Mouse (Mus musculus) heart, embryonic 13.5 days (tissue): Measurements from ENCODE around the gene Morc4. TPM values are rescaled to one million over a fixed set of nuclear protein-coding genes. Genes with fewer than 3 reads are reported as not detected.
A peak's percentile ranks its signal among the peaks of the same experiment; 100 is the strongest.

Experiments used
- ATAC-seq: fragments of 200-750 bp; cut with Nextera tagmentation; 2 replicates; pipeline ENCODE4 v1.8.0; 2017; ENCODE audit warnings: moderate TSS enrichment; ENCODE audit not compliant: insufficient number of reproducible peaks, low FRiP score, low TSS enrichment; ENCODE audit errors: extremely low read depth
- H3K27ac ChIP-seq: fragments of 300-500 bp; sonication (generic); replicated peaks from 2 replicates; pipeline ENCODE4 v1.5.1; 2015; ENCODE audit warnings: moderate library complexity, mild to moderate bottlenecking, inconsistent platforms
- H3K27me3 ChIP-seq: fragments of 300-500 bp; sonication (generic); replicated peaks from 2 replicates; pipeline ENCODE4 v1.6.1; 2015; ENCODE audit warnings: mild to moderate bottlenecking, inconsistent platforms
- H3K36me3 ChIP-seq: fragments of 300-500 bp; sonication (generic); 2 replicates; pipeline ENCODE4 v1.6.1; 2015; ENCODE audit warnings: mild to moderate bottlenecking, inconsistent platforms
- H3K4me1 ChIP-seq: fragments of 300-500 bp; sonication (generic); 2 replicates; pipeline ENCODE4 v1.6.1; 2015; ENCODE audit warnings: inconsistent platforms
- H3K4me2 ChIP-seq: fragments of 300-500 bp; sonication (generic); 2 replicates; pipeline ENCODE4 v1.6.1; 2015; ENCODE audit warnings: inconsistent platforms, mild to moderate bottlenecking, moderate library complexity
- H3K4me3 ChIP-seq: fragments of 300-500 bp; sonication (generic); 2 replicates; pipeline ENCODE4 v1.5.1; 2015; ENCODE audit warnings: moderate library complexity, mild to moderate bottlenecking, inconsistent platforms
- H3K9ac ChIP-seq: fragments of 300-500 bp; sonication (generic); 2 replicates; pipeline ENCODE4 v1.6.1; 2015; ENCODE audit warnings: inconsistent platforms, mild to moderate bottlenecking, moderate library complexity
- H3K9me3 ChIP-seq: fragments of 300-500 bp; sonication (generic); 2 replicates; pipeline ENCODE4 v1.6.1; 2016; ENCODE audit warnings: inconsistent platforms
- WGBS: fragments of 180-500 bp; shearing (Covaris S2); methylation state at CpG from one replicate; pipeline ENCODE4 v1.1.7; 2015; ENCODE audit warnings: mixed read lengths; 5-methylcytosine and 5-hydroxymethylcytosine counted together
- polyA plus RNA-seq: library from polyadenylated mRNA; unstranded; fragments of >200 nt; fragmentation: Nextera tagmentation; extraction: Ambion mirVana; gene quantifications from 2 replicates; pipeline ENCODE4 v1.2.1, GENCODE M21; 2015

Morc4 gene
- polyA plus RNA-seq = 10.3 and 13.9 TPM in 2 replicates

DNA sequence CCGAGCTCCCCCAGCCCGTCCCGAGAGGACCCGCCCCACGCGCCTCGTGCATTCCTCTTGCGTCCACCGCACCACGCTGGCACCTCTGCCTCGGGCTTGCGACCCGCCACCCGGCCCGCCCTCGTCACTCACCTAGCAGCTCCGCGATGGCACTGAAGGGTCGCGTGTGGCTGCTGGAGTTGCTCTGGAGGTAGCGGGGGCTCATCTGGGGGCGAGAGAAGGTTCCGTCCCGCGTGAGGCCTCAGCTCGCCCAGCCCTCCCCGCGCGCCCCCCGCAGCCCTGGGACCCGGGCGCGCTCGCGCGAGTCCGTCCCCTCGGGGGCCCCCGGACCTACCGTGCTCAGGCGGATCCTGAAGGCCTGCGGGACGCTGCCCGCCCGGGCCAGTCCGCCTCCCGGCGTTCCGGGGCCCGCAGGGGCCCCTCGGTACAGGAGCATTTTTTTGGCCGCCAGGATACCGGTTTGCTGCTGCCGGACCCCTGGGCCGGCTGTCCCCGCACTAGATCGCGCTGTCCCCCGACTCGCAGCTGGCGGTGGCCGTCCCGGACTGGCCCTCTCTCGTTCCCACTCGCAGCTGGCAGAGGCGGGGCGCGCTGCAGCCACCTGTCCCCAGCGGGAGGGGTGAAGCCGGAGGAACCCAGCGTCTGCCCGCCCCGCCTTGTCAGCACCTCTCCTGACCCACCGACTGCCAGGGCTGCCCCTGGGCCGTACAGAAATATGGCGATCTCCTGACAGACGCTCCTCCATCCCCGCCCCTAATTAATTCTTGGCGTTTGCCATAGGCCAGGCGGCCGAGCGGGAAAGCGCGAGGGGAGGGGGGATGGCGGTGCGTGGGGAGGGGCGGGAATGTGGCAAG, at the start of gene Morc4:
Gene Morc4, minus strand, starts transcription at position 740 of the 854 bp plus-strand sequence.
- H3K4me2 ChIP-seq = peak within 1 kb of the TSS; percentile 71
- H3K27ac ChIP-seq = peak within 1 kb of the TSS; percentile 59
- peak; percentile 79; the same call in 1 of the 2 replicates for ATAC-seq
- H3K36me3 ChIP-seq = no peaks in the 10 kb centered on the region
- H3K9ac ChIP-seq = peak within 1 kb of the TSS; percentile 82
- H3K4me1 ChIP-seq = peaks cover 18% of the 10 kb centered on the region
- 9% methylated on average over 56 of the region's 87 CpGs for WGBS
- H3K4me3 ChIP-seq = peak within 1 kb of the TSS; percentile 68
- H3K9me3 ChIP-seq = no peaks in the 10 kb centered on the region
- no peaks in the 10 kb centered on the region for H3K27me3 ChIP-seq

- no peak overlapping the region for H3K4me2 ChIP-seq
- no peak overlapping the region for H3K27ac ChIP-seq
- WGBS = 85% methylated on average over 4 of the region's 4 CpGs
- ATAC-seq = no peak
- no peak overlapping the region for H3K9ac ChIP-seq
- no peak overlapping the region for H3K4me3 ChIP-seq
- H3K36me3 ChIP-seq = no peaks in the 10 kb centered on the region
- no peaks in the 10 kb centered on the region for H3K9me3 ChIP-seq
- H3K4me1 ChIP-seq = no peaks in the 10 kb centered on the region
- H3K27me3 ChIP-seq = no peaks in the 10 kb centered on the region
Measured at GRCm38 (mm10) chrX:139920572-139920971, 49.1 kb upstream of the Morc4 start.

DNA sequence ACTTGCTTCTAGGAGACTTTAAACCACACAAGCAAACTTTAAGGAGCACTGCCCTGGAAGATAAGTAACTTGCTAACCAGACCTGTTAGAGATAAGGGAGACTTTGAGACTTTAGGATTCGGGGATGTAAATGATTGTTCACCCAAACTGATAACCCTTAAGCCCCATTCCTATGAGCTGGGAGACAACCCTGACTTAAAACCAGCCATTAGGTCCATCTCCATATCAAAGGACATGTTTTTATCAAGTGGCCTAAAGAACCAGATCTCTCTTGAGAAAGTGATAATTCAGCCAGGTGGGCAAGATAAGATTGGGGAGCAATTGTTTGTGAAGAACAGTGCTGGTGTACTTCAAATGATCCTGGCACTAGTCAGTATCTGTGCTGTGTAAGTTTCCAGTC, 19.9 kb upstream of the Morc4 start:
- ATAC-seq = no peak

DNA sequence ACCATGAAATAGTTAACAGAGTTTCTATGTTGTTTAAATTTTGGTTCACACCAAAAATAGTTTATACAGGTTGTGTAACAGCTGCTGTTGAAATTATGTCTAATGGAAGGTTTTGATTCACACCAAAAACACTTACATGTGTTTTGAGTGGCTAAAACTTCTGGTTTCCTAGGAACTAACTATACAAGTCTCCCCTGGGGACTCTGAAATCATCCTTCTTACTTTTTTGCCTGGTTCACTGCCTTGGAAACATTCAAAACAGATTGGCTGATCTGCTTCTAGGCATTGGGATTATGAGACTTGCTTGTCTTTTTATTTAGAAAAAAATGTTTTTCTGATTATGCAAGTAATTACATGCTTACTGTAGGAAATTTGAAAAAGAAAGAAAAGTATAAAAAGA, 11.7 kb upstream of the Morc4 start:
- no peak overlapping the region for H3K4me2 ChIP-seq
- no peak for ATAC-seq
- H3K9me3 ChIP-seq = no peaks in the 10 kb centered on the region
- H3K4me3 ChIP-seq = no peak overlapping the region
- H3K27me3 ChIP-seq = 0 out of 2 replicates have a peak, but pooled peaks cover under 1% of the 10 kb centered on the region
- no peak overlapping the region for H3K27ac ChIP-seq
- H3K36me3 ChIP-seq = no peaks in the 10 kb centered on the region
- no peaks in the 10 kb centered on the region for H3K4me1 ChIP-seq
- no peak overlapping the region for H3K9ac ChIP-seq

More for the DNA sequence above, 19.9 kb upstream of the Morc4 start:
- Histone ChIP-seq H3K27ac (no peak overlapping the region), H3K36me3 (no peaks in the 10 kb centered on the region), H3K27me3 (no peaks in the 10 kb centered on the region), H3K9me3 (no peaks in the 10 kb centered on the region), H3K4me1 (no peaks in the 10 kb centered on the region), H3K9ac (no peak overlapping the region), H3K4me3 (no peak overlapping the region), H3K4me2 (no peak overlapping the region)
- 24% methylated on average over 1 of the region's 1 CpGs for WGBS

GRCm38 (mm10) chrX:139877936-139878335, 6.5 kb upstream of the Morc4 start:
- WGBS = 29% methylated on average over 3 of the region's 3 CpGs

DNA sequence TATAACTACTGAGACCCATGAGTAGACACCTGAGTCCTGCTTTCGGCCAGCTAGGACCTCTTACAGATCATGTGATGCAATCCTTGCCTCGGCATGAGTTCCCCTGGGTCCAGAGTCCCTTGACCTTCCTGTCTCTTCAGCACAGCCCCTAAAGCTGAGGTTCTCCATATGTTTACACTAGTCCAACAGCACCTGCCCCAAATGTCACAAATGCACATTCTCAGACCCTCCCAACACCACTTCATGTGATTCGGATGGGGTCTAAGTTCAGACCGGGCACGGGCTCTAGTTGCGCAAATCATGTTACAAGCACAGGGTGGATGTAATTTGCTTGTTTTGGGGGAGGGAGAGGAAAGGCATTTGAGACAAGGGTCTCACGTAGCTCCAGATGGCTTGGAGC, 5.6 kb upstream of the Morc4 start:
- H3K9ac ChIP-seq = no peak overlapping the region
- no peaks in the 10 kb centered on the region for H3K9me3 ChIP-seq

More at GRCm38 (mm10) chrX:139877936-139878335, 6.5 kb upstream of the Morc4 start:
- Histone ChIP-seq H3K27me3 (peaks cover 9% of the 10 kb centered on the region; the same call in 1 of the 2 replicates), H3K4me1 (0 out of 2 replicates have a peak, but pooled peaks cover 2% of the 10 kb centered on the region), H3K9me3 (no peaks in the 10 kb centered on the region), H3K27ac (no peak overlapping the region), H3K4me3 (no peak overlapping the region), H3K4me2 (no peak overlapping the region), H3K36me3 (no peaks in the 10 kb centered on the region), H3K9ac (no peak overlapping the region)
- no peak for ATAC-seq

DNA sequence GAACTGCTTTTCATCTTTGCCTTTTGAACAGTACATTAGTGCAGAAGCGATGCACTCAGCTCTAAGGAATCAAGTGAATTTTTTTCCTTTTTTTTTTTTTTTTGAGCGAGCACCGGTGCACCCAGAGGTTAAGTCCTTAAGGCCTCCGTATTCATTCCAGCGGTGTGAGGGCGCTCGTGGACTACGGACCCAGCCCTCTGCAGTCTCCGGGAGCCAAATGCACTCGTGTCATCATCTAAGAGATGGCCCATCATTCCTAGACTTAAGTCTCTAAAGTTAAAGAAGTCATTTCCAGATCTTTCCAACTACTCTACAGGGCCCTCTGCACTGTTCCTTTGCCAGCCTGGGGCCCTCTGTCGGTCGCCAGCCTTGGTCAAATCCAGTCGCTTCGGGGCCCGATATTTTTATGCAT, 1.2 kb downstream of the Morc4 start:
- Histone ChIP-seq H3K4me3 (peak overlapping the region; percentile 68), H3K4me2 (peak overlapping the region; percentile 71), H3K36me3 (no peaks in the 10 kb centered on the region), H3K9ac (peak overlapping the region; percentile 82), H3K27me3 (no peaks in the 10 kb centered on the region), H3K9me3 (no peaks in the 10 kb centered on the region), H3K27ac (no peak overlapping the region), H3K4me1 (peaks cover 18% of the 10 kb centered on the region)
- WGBS = 18% methylated on average over 15 of the region's 15 CpGs
- ATAC-seq = no peak

More for the DNA sequence above, 5.6 kb upstream of the Morc4 start:
- WGBS = 72% methylated on average over 7 of the region's 7 CpGs
- H3K27me3 ChIP-seq = peaks cover 9% of the 10 kb centered on the region; the same call in 1 of the 2 replicates
- ATAC-seq = no peak
- no peak overlapping the region for H3K4me3 ChIP-seq
- no peaks in the 10 kb centered on the region for H3K36me3 ChIP-seq
- H3K4me1 ChIP-seq = 0 out of 2 replicates have a peak, but pooled peaks cover 2% of the 10 kb centered on the region
- H3K4me2 ChIP-seq = no peak overlapping the region
- H3K27ac ChIP-seq = no peak overlapping the region

DNA sequence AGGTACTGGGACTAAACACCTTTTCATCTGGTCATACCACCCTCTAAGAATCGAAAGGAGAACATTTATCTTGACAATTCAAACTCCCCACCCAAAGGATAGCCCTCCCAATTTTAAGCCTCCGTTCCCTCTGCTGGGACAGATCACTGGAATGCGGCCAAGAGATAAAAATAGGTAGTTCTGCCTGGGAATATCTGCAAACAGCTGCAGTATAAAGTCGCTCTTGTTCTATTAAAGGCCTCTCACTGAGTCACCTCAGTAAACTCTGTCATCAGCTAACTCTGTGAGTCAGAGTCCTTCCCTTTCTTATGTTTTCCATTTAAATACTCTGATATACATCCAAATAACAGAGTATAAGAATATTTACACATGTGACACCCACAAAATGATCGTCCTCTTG, 12.1 kb downstream of the Morc4 start:
- Histone ChIP-seq H3K4me2 (no peak overlapping the region), H3K36me3 (peaks cover 9% of the 10 kb centered on the region; the same call in 1 of the 2 replicates)
- WGBS = 33% methylated on average over 5 of the region's 5 CpGs

GRCm38 (mm10) chrX:139854795-139855194, 16.7 kb downstream of the Morc4 start:
- Histone ChIP-seq H3K4me1 (no peaks in the 10 kb centered on the region; the same call in 1 of the 2 replicates), H3K36me3 (peaks cover 16% of the 10 kb centered on the region), H3K27ac (no peak overlapping the region), H3K4me2 (no peak overlapping the region), H3K27me3 (no peaks in the 10 kb centered on the region), H3K9me3 (no peaks in the 10 kb centered on the region), H3K9ac (no peak overlapping the region), H3K4me3 (no peak overlapping the region)
- WGBS = 82% methylated on average over 4 of the region's 4 CpGs
- ATAC-seq = no peak

More for the DNA sequence above, 12.1 kb downstream of the Morc4 start:
- Histone ChIP-seq H3K9me3 (no peaks in the 10 kb centered on the region), H3K27me3 (no peaks in the 10 kb centered on the region), H3K27ac (no peak overlapping the region), H3K9ac (no peak overlapping the region), H3K4me1 (no peaks in the 10 kb centered on the region; the same call in none of the 2 replicates), H3K4me3 (no peak overlapping the region)
- ATAC-seq = no peak

- Histone ChIP-seq H3K4me1 (no peaks in the 10 kb centered on the region), H3K27ac (no peak overlapping the region), H3K27me3 (no peaks in the 10 kb centered on the region), H3K4me2 (no peak overlapping the region), H3K9ac (no peak overlapping the region), H3K4me3 (no peak overlapping the region), H3K9me3 (no peaks in the 10 kb centered on the region), H3K36me3 (0 out of 2 replicates have a peak, but pooled peaks cover 2% of the 10 kb centered on the region)
- WGBS = 74% methylated on average over 6 of the region's 6 CpGs
- ATAC-seq = no peak
Measured at GRCm38 (mm10) chrX:139841091-139841490, 30.4 kb downstream of the Morc4 start.

GRCm38 (mm10) chrX:139839057-139839456, 32.4 kb downstream of the Morc4 start:
- 29% methylated on average over 3 of the region's 3 CpGs for WGBS
- Histone ChIP-seq H3K27ac (no peak overlapping the region), H3K27me3 (no peaks in the 10 kb centered on the region), H3K4me2 (no peak overlapping the region), H3K9me3 (no peaks in the 10 kb centered on the region), H3K9ac (no peak overlapping the region), H3K4me3 (no peak overlapping the region), H3K4me1 (no peaks in the 10 kb centered on the region), H3K36me3 (peaks cover 7% of the 10 kb centered on the region; the same call in 1 of the 2 replicates)
- no peak for ATAC-seq
